Mouse (Mus musculus): ENCODE results near the gene Psg23.
"Not testable (repeated sequence)": the region's sequence is repeated elsewhere in the genome, so short reads cannot be mapped to it uniquely, and the experiment has no call there.

Gene Psg23

GRCm38 (mm10) chr7:18616401-18616800 is at the start of gene Psg23:
Gene Psg23, minus strand, starts transcription at chr7:18616501.
- DNase-seq (ENCODE audit: low read depth, low spot score) = not testable (repeated sequence)

GRCm38 (mm10) chr7:18656625-18657024 is 40.3 kb upstream of the Psg23 start, which contains the start of gene Psg21:
Gene Psg21, minus strand, starts transcription at chr7:18656725.
- DNase-seq (ENCODE audit: low read depth, low spot score) = not testable (repeated sequence)

GRCm38 (mm10) chr7:18626921-18627320 is 10.6 kb upstream of the Psg23 start:
- not testable (repeated sequence) for DNase-seq (ENCODE audit: low read depth, low spot score)

- DNase-seq (ENCODE audit: low read depth, low spot score) = no peak
These were observed 49.1 kb downstream of the Psg23 start, which contains the start of gene Psg27 for GRCm38 (mm10) chr7:18567205-18567604. Gene Psg27, minus strand, starts transcription at chr7:18567305.

- no peak for DNase-seq (ENCODE audit: low read depth, low spot score)
These were observed 56.5 kb downstream of the Psg23 start for GRCm38 (mm10) chr7:18559850-18560249.
